Mouse (Mus musculus) yolk sac, embryonic 10.5 days (tissue): ENCODE results near the gene Macrod2.

Source experiments
- DNase-seq: peaks from one replicate; pipeline ENCODE4 v3.0.0-alpha.2; 2017; ENCODE audit warnings: low spot score

Gene Macrod2

GRCm38 (mm10) chr2:142222137-142222921 is 1827.2 kb downstream of the Macrod2 start:
- no peak for DNase-seq

DNA sequence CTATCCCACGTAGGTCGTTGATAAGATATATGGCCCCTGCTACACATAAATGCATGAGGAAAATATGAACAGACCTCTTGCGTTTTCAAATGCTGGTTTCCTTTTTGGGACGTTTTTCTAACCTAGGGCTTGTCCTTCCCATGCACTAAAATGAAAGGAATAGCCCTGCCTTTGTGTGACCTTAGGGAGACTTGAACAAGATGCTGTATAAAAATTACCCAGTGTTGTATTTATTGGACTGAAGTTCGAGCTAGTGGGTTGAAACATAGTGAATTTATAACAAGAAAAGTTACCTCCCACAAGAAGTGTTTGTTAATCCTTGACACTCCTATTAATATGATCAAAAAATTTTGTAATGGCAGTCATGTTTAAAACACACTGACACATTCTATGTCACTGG is 1827.8 kb downstream of the Macrod2 start:
- no peak for DNase-seq

GRCm38 (mm10) chr2:142230985-142231549 is 1836.0 kb downstream of the Macrod2 start:
- DNase-seq: no peak

- no peak for DNase-seq
These were observed 1837.7 kb downstream of the Macrod2 start for GRCm38 (mm10) chr2:142232828-142233227.

GRCm38 (mm10) chr2:142243483-142243882 is 1848.4 kb downstream of the Macrod2 start:
- no peak for DNase-seq

DNA sequence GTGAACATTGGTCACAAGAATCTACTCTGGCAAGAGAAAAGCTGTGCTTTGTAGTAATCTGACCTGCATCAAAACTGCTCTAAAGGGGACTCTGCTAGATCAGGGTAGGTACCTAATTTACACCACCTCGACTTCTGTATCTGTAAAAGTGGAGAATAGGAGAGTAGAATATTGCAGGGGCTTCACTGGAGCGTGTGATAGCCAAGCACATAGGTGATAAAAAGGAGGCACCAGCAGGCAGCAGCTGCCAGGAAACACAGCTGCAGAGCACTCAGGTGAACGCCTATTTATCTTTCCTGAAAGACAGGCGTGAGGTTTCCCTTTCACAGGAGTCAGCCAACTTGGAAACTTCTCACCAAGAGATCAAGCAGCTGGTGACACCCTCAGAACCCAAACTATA is 1855.3 kb downstream of the Macrod2 start:
- no peak for DNase-seq

DNA sequence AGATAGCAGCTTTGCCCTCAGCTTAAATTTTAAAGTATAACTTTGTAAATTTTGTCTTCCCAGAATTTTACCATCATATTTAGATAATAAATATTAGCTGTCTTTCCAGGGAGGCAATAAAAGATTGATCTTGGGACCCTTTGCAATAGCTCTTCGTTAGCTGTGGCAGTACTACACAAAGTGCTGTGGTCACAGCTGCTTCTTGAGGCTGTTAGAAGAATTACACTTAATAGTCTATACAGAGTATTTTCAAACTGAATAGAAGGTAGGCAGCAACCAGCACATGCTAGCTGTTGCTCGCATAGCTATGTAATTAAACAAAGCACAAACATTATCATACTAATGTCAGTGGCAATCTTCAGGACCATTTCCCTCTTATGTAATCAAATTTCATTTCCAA is 1856.4 kb downstream of the Macrod2 start:
- DNase-seq: no peak

DNA sequence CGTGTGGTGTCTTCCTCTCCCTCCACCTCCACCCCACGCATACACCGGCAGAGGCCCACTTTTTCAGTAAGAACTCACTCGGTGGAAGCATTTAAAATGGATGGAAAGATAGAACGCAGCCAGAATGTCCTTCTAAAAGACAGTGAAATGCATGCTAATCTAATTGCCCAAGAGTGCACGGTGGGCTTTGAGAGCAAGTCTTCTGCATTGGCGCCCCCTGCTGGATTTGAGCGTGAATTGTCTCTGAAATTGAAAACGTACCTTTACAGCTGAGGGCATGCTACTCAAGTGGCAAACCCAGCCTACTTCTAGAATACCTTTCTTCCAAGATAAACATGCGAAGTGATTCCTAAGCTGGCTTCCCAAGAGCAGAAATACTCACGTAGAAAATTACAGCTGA is 1858.8 kb downstream of the Macrod2 start:
- peak; percentile 37 for DNase-seq

- no peak for DNase-seq
These were observed 1859.5 kb downstream of the Macrod2 start for GRCm38 (mm10) chr2:142254566-142254965.

DNA sequence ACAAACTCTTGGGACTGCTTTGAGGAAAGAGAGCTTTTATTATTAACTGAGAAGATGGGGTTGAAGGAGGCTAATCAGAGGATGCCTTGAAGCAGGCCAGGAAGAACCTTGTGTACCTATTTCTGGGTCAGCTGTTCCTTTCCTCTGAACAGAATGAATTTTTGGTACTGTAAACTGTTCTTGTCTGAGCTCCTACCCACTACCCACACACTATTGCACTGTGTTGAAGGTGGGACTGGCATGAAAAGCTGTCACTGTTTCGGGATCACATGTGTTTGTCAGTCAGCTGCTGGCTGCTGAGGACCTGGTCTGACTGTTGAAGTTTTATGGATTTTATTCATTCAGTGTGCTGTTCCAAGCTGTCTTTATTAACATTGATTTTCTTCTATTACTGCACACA is 1862.4 kb downstream of the Macrod2 start:
- no peak for DNase-seq

GRCm38 (mm10) chr2:142261046-142261445 is 1865.9 kb downstream of the Macrod2 start:
- no peak for DNase-seq

- no peak for DNase-seq
These were observed 1869.6 kb downstream of the Macrod2 start for GRCm38 (mm10) chr2:142264697-142265096.

DNA sequence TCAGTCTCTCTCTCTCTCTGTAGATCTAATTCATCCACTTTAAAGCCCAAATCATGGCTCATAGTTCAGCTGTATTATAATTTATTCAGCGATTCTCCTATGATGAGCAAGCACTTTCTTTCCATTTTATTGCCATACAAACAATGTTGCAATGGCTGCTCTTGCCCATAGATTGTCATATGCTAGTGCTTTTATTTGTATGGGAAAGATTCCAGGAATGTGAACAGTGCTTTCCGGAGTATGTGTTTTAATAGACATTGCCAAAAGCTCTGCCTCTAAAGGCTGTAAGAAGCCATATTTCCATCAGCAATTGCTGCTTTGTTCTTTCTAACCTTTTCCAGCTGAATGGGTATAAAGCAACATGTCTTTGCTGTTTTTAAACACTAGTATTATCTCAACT is 1872.7 kb downstream of the Macrod2 start:
- DNase-seq: no peak

GRCm38 (mm10) chr2:142286761-142287160 is 1891.7 kb downstream of the Macrod2 start:
- no peak for DNase-seq

GRCm38 (mm10) chr2:142294831-142295230 is 1899.7 kb downstream of the Macrod2 start:
- DNase-seq: no peak

DNA sequence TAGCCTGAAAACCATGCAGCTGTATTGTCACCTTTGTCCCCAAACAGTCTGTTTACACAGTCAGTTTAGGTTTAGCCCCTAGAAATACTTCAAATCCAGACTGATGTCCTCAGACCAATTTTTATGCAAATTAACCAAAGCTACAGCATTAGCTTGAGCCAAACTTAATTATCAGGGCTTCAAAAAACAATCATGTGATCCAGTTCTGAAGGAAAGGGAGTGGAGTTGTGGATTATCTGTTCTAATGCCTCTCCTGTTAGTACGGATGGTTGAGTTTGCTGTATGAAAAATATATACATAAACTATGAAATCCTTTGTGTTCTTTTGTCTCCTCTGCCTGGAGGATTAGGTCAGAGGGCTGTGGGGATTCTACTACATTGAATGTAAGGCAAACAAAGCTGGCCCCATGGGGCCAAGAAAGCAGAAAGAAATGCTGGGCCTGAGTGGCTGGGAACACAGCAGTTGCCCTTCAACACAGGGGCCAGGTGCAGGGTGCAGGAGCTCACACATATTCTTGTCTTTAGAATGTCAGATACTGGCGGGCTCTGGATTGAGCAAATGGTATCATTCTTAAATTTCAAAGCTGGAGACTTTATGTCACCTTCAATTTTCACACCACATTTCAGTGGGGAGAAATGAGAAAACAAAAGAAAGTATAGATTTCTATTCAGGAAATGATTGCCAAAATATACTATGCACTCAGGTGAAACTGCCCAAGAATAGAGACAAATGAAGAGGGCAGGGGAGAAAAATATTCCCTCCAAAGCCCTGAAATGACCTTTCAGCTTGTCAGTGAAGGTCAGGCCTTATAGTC is 1908.2 kb downstream of the Macrod2 start:
- DNase-seq: no peak

DNA sequence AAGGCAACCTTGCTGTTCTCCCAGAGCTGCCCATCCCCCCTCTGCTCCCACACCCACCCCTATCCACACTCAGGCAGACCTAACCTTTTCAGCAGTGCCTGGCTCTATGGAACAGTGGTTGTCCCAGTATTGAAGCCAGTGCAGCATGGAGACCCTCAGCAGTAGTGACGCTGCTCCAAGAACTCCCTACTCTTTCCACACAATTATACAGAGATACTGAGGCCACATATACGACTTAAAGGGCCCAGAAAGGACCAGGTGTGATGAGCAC is 1908.7 kb downstream of the Macrod2 start:
- no peak for DNase-seq

GRCm38 (mm10) chr2:142323158-142323557 is 1928.0 kb downstream of the Macrod2 start:
- DNase-seq: no peak

GRCm38 (mm10) chr2:142326737-142327136 is 1931.6 kb downstream of the Macrod2 start:
- DNase-seq: no peak

DNA sequence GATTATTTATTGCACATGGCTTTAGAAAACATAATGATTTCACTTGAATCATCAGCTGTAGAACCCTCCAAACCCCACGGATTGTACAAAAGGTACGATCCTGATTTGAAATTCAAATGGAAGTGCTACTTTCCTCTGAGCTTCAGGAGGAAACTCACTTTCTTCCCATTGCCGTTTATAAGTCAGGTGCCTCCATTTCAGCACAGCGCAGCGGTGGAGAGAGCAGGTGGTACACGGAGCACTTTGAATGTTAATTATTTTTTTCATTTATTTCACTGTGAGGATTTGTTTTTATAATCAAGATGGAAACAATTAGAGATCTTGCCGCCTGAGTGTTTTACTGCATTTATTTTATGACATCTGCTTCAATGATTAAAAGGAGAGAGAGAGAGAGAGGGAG is 1934.7 kb downstream of the Macrod2 start:
- DNase-seq: no peak

DNA sequence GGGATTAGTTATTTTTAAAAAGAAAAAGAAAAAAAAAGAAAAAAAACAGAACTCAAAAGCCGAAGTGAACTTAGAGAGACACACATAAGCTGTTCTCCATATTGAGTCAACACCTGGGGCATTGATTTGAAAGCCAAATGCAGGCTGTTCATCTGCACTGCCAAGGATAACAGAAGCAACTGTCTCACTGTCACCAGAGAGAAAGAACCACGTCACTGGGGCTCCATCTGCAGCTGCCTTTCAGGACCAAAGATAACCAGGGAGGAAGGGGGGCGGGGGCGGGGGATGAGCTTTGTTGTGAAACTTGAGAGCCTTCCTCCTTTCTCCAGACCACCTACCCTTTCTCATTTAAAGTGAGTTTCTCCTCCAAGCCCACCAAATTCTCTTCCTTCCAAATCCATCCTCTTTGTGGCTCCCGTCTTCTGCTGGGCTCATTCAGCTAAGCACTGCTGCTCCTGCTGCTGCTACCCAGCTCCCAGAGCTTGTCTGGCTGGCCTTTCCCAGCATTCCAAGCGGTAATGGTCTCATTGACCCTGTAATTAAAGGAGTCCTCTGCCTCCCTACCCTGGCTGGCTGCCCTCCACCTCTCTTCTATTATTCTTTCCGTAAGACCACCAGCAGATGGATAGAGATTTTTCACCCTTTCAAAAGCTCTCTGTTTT is 1939.5 kb downstream of the Macrod2 start:
- DNase-seq: peak; percentile 8

DNA sequence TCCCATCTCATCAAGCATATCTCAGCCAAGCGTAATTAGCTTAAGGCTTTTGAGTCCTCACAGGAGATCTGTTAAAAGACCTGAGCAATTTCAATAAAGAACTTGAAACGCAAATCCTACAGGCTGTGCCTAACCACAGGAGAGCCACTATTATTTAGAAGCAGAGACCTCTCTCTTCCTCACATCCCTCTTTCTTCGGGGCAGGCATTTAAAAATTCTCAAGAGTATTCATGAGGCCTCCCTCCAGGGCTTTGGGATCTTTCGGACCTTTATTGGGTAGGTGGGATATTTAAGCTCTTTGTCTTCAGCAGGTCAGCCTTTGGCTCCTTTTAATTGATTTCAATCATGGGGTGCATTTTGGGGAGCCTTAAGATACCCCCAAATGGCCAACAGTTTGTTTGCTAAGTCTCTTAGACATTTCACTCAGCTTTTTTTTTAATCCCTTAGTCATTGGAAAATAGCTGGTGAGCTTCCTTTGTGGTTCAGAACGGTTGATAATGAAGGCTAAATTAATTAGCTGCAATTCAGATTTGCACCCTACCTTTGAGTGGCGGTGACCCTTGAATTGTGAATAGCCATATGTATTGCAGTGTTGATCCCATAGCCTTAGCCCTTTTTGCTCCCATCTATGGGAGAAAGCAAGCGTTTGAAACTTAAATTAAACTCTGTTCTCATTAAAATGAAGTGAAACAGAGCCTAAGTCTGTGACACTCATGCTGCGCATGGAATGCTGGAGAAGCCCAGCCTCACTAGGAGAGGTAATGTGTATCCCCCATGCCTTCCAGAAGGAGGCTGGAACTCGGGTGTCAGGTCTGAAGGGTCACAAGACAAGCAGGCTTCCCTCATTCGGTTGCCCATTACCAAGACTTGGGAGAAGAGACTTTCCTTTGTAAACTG is 1940.2 kb downstream of the Macrod2 start:
- DNase-seq: no peak
